Mouse (Mus musculus) hematopoietic stem cell, adult 5-6 weeks (primary cell): ENCODE data around the gene Mettl7a1. TPM values are rescaled to one million over a fixed set of nuclear protein-coding genes. Genes with fewer than 3 reads are reported as not detected.
A peak's percentile ranks its signal among the peaks of the same experiment; 100 is the strongest.
"Not testable (repeated sequence)": the region's sequence is repeated elsewhere in the genome, so short reads cannot be mapped to it uniquely, and the experiment has no call there.

Source experiments
- ATAC-seq, 2 experiments: fragments of 125-278 bp in 1 of 2; replicated peaks in 1 of 2; 2 replicates each; pipeline ENCODE4 v1.8.0; 2016 to 2017; ENCODE audit warnings: inconsistent platforms in 2 of 2, mild to moderate bottlenecking in 2 of 2, moderate number of reproducible peaks in 2 of 2, low read depth in 1 of 2, moderate TSS enrichment in 1 of 2; ENCODE audit not compliant: low FRiP score in 2 of 2, poor library complexity in 2 of 2, severe bottlenecking in 2 of 2, insufficient read depth in 1 of 2, low TSS enrichment in 1 of 2
- total RNA-seq: library from RNA; stranded (forward); fragments of 172-1452, 232-1000 nt; gene quantifications from 2 replicates; pipeline ENCODE4 v1.2.3, GENCODE M21; 2017

Gene Mettl7a1
- total RNA-seq, 1 experiment from 2014 or later: 145 TPM

DNA sequence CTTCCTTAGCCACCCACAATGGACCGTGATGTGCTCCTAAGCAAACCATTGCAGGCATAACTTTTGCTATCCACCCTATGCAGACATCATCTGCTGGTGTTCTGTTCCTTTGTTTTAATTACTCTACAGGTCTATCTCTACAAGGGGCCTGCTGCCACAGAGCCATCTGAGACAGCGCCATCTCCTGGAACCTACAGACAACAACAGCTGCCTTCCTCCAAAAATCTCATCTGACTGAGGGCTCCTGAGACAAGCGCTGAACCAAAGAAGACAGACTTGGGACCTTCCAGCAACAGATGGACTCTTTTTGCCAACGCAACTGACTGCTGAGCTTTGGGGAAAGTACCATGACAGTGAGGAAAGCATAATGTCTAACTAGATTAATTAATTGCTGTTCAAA, 24.1 kb downstream of the Mettl7a1 start:
- ATAC-seq: not testable (repeated sequence)

DNA sequence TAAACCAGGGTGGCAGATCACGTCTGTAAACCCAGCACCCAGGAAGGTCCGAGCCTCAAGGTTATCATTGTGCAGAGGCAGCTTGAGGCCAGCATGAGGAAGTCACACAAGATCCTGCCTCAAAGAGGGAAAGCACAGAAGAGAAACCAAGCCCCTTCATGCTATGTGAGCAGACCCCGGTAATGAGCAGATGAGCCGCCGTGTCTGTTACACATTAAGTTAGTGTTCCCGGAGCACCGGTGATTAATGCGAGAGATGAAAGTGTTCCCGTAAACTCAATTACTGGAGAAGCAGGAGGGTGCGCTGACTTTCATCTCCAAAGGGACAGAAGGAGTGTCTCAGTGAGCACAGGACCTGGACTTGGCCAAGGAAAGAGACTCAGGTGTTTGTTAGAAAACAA, 25.4 kb downstream of the Mettl7a1 start:
- not testable (repeated sequence) for ATAC-seq

DNA sequence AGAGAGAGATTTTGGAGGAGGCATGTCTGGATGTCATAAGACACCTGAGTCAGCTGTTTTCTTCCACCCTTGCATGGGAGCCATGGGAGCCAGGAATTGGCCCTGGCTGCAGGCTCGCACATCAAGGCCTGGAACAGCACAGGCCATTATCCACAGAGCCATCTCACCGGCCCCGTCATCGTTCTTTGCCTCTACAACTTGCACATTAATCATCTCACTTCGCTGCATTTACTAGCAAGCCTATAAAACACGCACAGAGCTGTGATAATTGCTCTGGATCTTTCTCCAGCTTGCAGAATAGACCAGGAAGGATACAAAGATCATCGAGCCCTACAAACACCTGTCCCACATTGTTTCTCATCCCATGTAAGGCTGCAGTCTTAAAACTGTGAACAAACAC, 26.8 kb downstream of the Mettl7a1 start:
- ATAC-seq: no peak

DNA sequence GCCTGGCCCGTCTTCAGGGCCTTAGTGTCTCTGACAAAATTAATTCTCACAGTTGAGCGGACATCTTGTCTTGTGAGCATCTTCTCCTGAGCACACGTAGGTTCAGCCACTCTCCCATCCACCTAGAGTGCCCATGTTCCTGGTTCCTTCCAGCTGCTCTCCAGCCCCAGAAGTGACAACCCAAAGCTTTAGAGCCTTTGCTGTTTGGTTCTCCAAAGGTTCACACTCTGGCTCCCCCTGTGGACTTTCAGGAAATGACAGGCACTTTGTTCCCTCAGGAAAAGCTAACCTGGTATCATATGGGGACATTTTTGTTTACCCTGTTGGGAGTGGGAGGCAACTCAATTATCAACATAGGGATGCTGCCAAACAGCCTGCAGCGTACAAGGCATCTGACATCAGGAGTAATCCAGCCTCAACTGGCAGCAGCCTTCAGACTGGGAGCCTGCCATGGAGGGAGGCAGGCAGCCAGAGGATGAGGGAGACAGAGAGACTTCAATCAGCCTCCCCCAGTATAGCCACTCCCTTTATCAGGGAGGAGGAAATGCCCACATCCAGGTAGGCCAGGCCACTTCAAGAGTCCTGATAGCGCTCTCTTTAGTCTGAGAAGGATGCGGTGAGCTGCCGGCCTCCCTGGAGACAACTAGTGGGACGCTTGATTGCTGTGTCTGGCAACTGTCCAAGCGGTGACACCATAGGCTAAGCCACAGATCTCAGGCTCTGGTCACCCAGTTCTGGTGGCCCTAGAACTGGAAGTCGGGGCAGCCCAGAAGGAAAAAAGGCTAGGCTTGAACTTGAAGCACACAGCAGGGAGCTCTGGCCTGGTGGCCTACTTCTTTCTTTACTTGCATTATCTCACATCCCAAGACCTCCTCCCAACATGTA, 28.4 kb downstream of the Mettl7a1 start:
- peak; percentile 40 to 64; a peak in 3 of 4 replicates for ATAC-seq

DNA sequence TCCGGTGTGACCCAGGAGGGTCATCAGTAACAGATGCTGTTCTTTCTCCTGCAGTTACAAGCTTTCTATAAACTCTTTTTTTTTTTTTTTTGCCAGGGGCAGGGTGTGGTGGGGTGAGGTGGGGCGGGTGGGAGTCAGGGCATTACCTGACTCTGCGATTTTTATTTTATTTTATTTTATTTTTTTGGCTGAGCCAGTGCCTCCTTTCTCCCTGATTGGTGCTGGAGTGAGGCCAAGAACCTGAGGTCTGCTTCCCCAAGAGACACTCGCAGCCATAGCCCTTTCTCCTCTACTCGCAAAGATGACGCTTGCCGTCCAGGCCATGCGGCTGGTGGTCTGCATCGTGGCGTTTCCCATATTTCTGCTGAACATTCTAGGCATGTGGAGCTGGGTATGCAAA, 30.7 kb downstream of the Mettl7a1 start, which contains the start of gene Mettl7a3:
Mettl7a3 (plus strand) TSS at position 301 of the 400 bp plus-strand sequence.
- no peak for ATAC-seq

DNA sequence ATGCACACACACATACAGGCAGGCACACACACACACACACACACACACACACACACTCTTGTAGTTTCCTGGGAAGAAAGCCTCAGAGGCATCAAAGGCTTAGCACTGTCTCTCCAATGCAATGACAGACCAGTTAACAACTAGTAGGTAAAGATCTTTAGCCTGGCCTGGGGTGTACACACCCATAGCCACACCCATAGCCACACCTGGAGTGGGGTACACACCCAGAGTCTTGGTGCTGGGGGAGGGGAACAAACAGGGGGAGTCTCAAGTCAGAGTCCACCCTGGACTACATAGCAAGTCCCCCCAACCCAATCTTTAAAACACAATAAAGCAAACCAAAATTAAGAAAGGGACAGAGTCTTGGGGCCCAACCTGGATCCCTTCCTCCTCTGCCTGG, 33.4 kb downstream of the Mettl7a1 start:
- ATAC-seq: not testable (repeated sequence)

DNA sequence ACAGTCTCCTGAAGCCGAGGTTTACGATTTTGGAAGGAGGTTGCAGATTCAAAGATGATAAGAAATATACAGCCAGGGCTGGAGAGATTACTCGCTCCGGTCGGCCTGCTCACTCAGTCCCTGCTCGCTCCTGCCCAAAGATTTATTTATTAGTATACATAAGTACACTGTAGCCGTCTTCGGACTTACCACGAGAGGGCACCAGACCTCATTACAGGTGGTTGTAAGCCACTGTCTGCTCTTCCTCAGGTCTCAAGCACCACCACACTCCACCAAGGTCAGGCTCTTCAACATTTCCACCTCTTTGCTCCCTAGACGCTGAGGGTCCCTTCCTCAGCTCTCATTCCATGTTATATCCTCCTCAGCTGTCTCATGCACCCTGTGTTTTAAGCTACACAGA, 33.9 kb downstream of the Mettl7a1 start:
- ATAC-seq: peak; percentile 74 to 82

DNA sequence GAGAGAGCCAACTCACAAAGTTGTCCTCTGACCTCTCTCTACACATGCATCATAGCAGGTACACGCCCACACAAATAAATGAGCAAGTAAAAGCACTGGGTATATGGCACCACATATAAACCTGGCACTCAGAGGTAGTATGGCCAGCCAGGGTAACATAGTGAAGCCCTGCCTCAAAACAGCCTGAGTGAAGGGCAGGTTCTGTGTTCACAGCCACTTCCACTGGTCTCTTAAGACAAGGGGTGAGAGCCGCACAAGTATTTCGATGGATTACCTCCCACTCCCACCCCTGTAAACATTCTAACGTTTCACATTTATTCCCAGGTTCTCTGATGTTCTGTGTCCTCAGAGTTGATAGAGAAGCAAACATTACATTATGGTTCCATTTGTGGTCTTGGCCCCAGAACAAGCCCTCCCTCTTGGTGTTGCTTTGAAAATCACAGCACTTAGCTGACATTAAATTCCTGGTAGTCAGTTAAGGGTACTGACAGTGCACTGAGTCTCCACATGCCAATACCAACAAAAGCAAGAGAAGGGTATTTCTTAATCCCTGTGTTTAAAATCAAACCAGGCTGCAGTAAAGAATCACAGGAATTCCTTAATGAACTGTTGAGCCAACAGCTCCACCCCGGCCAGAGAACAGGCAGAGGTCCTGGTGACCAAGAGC, 37.5 kb downstream of the Mettl7a1 start:
- not testable (repeated sequence) for ATAC-seq

DNA sequence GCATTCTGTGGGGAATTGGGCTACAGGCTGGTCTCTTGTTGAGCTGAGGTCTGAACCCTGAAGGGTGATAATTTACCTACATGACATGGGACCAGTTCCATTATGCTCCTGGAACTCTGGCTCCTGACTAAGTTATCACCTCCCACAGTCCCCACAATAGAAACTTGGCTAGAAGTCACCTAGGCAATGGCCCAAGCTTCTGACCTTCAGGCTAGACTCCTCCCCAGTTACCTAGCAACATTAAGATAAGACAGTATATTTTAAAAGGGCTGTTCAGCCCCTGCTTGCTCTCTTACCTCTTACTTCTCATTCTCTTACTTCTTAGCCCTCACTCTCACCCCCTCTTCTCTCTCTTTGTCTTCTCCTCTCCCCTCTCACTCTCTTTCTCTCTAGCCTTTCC, 41.5 kb downstream of the Mettl7a1 start:
- ATAC-seq: no peak

DNA sequence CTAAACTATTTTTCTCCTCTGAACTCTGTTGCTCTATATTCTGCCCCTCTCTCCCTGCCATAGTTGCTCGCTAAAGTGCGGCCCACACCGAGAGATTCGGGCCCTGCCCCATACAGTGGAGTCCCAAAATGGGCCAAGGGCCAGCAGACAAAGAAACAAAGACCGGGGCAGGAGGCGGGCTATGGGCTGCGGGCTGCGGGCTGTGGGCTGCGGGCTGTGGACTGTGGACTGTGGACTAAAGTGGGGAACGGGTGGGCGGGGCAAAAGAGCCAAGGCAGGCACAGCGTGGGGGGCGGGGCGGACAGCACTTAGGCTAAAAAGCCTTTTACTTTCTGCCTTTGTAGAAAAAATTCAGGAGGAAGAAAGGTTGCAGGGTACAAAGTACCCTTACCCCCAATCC, 42.8 kb downstream of the Mettl7a1 start:
- no peak for ATAC-seq

DNA sequence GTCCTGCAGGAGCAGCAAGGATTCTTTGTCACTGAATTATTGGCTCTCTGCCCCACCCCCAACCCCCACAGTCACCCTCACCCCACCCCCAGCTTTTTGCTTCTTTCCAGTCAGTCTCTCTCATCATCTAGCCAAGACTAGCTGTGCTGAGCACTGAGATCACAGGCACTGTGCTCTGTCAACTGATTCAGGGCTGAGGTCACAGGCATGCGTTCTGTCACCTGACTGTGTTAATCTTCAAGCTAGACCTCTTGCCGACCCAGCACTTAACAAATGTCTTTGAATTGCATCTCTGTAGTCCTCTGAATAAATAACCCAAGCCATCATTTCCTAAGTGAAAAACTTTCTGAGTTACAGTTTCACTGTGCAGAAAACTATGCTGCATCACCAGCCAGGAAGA, 45.6 kb downstream of the Mettl7a1 start:
- no peak for ATAC-seq

DNA sequence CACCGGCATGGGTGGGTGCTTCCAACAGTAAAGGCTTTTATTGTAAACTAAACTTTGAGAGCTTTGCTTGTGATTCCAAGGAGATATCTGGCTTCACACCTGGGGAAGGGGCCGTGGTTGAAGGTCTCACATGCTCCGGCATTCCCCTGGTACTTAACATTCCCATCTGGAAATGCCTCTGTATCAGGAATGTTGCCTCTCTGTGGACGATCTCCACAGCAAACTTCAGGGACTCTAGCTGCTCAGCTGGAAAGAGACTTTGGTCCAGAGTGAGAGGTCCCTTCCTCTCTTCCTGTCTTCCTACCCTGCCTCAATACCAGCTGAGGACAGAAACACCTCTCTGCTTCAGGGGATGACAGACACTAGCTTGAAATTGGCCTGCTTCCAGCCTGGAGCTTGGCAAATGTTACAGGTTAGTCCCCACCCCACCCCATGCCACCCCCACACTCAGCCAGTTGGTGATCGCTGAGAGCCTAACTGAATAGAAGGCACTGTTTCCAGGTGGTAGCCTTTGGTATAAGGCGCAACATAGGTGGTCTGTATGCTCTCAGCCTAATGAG, 47.6 kb downstream of the Mettl7a1 start:
- no peak for ATAC-seq

DNA sequence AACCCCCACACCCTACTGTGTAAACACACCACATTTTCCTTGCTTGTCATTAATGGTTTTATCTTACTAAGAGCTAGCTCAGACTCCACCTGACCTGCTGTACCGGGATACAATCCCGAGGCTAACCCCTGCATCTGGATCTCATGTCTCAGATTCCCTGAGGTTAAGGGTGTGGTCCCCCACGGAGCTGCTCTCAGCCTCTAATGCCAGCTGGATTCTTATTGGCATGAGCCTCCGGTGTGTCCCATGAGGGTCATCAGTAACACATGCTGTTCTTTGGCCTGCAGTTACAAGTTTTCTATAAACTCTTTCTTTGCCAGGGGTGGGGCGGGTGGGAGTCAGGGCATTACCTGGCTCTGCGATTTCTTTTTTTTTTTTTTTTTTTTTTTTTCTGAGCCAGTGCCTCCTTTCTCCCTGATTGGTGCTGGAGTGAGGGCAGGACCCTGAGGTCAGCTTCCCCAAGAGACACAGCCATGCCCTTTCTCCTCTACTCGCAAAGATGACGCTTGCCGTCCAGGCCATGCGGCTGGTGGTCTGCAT, 48.8 kb downstream of the Mettl7a1 start, which contains the start of the genes Methig1 and Mettl7a2:
Methig1 (plus strand) TSS at position 439 of the 540 bp plus-strand sequence.
Mettl7a2 (plus strand) TSS at position 490 of the 540 bp plus-strand sequence.
- ATAC-seq: no peak

DNA sequence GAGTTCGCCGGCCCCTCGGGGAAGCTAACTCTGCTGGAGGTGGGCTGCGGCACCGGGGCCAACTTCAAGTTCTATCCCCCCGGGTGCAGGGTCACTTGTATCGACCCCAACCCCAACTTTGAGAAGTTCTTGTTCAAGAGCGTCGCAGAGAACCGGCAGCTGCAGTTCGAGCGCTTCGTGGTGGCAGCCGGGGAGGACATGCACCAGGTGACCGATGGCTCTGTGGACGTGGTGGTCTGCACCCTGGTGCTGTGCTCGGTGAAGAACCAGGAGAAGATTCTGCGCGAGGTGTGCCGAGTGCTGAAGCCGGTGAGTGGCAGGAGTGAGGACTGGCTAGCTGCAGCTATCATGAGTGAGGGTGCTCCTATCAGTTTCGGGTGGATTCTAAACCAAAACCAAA, 49.5 kb downstream of the Mettl7a1 start:
- not testable (repeated sequence) for ATAC-seq

DNA sequence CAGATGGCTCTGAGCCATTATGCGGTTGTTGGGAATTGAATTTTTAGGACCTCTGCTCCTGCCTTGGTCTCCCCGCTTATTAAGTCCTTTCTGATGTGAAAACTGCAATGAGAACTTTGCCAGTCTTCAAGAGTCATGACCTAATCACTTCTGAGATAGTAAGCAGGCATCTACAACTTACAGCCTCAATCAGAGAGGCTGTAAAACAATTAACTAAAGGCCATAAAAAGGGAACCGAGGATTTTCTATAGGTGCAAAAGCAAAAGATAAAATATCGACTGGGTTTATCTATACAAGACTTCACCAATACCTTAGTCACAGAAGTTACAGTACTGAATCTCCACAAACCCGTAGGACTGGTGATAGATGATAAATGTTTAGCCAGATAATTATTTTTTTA, 51.9 kb downstream of the Mettl7a1 start:
- ATAC-seq: no peak

DNA sequence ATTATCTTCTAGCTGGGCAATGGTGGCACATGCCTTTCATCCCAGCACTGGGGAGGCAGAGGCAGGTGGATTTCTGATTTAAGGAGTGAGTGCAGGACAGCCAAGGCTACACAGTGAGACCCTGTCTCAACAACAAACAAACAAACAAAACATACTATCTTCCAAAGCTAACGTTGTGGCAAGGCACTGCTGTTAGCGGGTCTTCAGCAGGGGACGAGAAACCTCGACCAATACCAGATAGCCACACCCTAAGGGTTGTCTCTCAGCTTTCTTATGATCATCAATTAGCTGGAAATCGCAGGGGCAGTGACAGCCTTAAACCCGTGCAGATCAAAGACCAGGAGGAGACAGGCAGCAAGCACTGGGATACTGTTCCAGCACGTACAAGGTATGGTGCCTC, 60.3 kb downstream of the Mettl7a1 start, which contains the start of gene Higd1c:
Higd1c (plus strand) TSS at position 301 of the 400 bp plus-strand sequence.
- ATAC-seq: no peak

DNA sequence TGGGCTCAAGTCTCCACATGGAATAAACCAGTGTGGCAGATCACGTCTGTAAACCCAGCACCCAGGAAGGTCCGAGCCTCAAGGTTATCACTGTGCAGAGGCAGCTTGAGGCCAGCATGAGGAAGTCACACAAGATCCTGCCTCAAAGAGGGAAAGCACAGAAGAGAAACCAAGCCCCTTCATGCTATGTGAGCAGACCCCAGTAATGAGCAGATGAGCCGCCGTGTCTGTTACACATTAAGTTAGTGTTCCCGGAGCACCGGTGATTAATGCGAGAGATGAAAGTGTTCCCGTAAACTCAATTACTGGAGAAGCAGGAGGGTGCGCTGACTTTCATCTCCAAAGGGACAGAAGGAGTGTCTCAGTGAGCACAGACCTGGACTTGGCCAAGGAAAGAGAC, 62.0 kb downstream of the Mettl7a1 start:
- not testable (repeated sequence) for ATAC-seq

DNA sequence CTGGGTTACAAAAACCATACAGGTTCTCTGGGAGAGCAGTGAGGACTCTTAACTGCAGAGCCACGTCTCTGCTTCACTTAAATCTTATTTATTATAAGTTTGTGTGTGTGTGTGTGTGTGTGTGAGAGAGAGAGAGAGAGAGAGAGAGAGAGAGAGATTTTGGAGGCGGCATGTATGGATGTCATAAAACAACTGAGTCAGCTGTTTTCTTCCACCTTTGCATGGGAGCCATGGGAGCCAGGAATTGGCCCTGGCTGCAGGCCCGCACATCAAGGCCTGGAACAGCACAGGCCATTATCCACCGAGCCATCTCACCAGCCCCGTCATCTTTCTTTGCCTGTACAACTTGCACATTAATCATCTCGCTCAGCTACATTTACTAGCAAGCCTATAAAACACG, 63.2 kb downstream of the Mettl7a1 start:
- no peak for ATAC-seq
